Mouse (Mus musculus) liver, embryonic 15.5 days (tissue): ENCODE results near the gene Ice2. TPM values are rescaled to one million over a fixed set of nuclear protein-coding genes. Genes with fewer than 3 reads are reported as not detected.

ENCODE experiments used
- ATAC-seq: fragments of 200-750 bp; cut with Nextera tagmentation; 2 replicates; pipeline ENCODE4 v1.8.0; 2017; ENCODE audit warnings: moderate number of reproducible peaks, mild to moderate bottlenecking, moderate library complexity; ENCODE audit not compliant: insufficient read depth
- H3K27ac ChIP-seq: fragments of 300-500 bp; sonication (generic); replicated peaks from 2 replicates; pipeline ENCODE4 v1.5.1; 2015; ENCODE audit warnings: mild to moderate bottlenecking, inconsistent platforms
- H3K27me3 ChIP-seq: fragments of 300-500 bp; sonication (generic); 2 replicates; pipeline ENCODE4 v1.6.1; 2015; ENCODE audit warnings: mild to moderate bottlenecking, inconsistent platforms
- H3K36me3 ChIP-seq: fragments of 300-500 bp; sonication (generic); replicated peaks from 2 replicates; pipeline ENCODE4 v1.6.1; 2015; ENCODE audit warnings: moderate library complexity, mild to moderate bottlenecking, inconsistent platforms
- H3K4me1 ChIP-seq: fragments of 300-500 bp; sonication (generic); replicated peaks from 2 replicates; pipeline ENCODE4 v1.6.1; 2015; ENCODE audit warnings: inconsistent platforms
- H3K4me2 ChIP-seq: fragments of 300-500 bp; sonication (generic); 2 replicates; pipeline ENCODE4 v1.6.1; 2015; ENCODE audit warnings: moderate library complexity, mild to moderate bottlenecking, inconsistent platforms
- H3K4me3 ChIP-seq: fragments of 300-500 bp; sonication (generic); replicated peaks from 2 replicates; pipeline ENCODE4 v1.5.1; 2015; ENCODE audit warnings: mild to moderate bottlenecking, inconsistent platforms
- H3K9ac ChIP-seq: fragments of 300-500 bp; sonication (generic); 2 replicates; pipeline ENCODE4 v1.6.1; 2015; ENCODE audit warnings: moderate library complexity, mild to moderate bottlenecking, inconsistent platforms
- H3K9me3 ChIP-seq: fragments of 300-500 bp; sonication (generic); replicated peaks from 2 replicates; pipeline ENCODE4 v1.6.1; 2016; ENCODE audit warnings: inconsistent platforms
- WGBS: fragments of 180-500 bp; shearing (Covaris S2); methylation state at CpG from one replicate; pipeline ENCODE4 v1.1.7; 2015; ENCODE audit warnings: mixed read lengths; ENCODE audit not compliant: insufficient replicate concordance; 5-methylcytosine and 5-hydroxymethylcytosine counted together
- microRNA-seq: library from miRNA; unstranded; fragments of <30 nt; microRNA quantifications from one replicate; pipeline ENCODE4, GENCODE M21; 2016
- polyA plus RNA-seq: library from polyadenylated mRNA; unstranded; fragments of >200 nt; fragmentation: Nextera tagmentation; extraction: Ambion mirVana; gene quantifications from 2 replicates; pipeline ENCODE4 v1.2.1, GENCODE M21; 2015

Gene Ice2
- polyA plus RNA-seq, 1 experiment from 2014 or later: 6.6 TPM

- no peak overlapping the region for H3K27ac ChIP-seq
- no peaks in the 10 kb centered on the region for H3K9me3 ChIP-seq
- 46% methylated on average over 6 of the region's 6 CpGs for WGBS
Measured at GRCm38 (mm10) chr9:69477824-69478222, 80.1 kb downstream of the Ice2 start.

GRCm38 (mm10) chr9:69480344-69480743 is 82.6 kb downstream of the Ice2 start:
- no peaks in the 10 kb centered on the region for H3K27me3 ChIP-seq
- H3K27ac ChIP-seq: no peak overlapping the region
- H3K4me1 ChIP-seq: no peaks in the 10 kb centered on the region
- no peak overlapping the region for H3K4me3 ChIP-seq
- no peak for ATAC-seq
- H3K9me3 ChIP-seq: no peaks in the 10 kb centered on the region
- 0% methylated on average over 1 of the region's 1 CpGs for WGBS
- no peak overlapping the region for H3K9ac ChIP-seq
- H3K4me2 ChIP-seq: no peak overlapping the region
- peaks cover 45% of the 10 kb centered on the region for H3K36me3 ChIP-seq

More at GRCm38 (mm10) chr9:69477824-69478222, 80.1 kb downstream of the Ice2 start:
- no peaks in the 10 kb centered on the region for H3K27me3 ChIP-seq
- no peak; the same call in 1 of the 2 replicates for ATAC-seq
- H3K4me2 ChIP-seq: no peak overlapping the region
- H3K36me3 ChIP-seq: peaks cover 30% of the 10 kb centered on the region
- no peak overlapping the region for H3K9ac ChIP-seq
- H3K4me1 ChIP-seq: no peaks in the 10 kb centered on the region; the same call in 1 of the 2 replicates
- H3K4me3 ChIP-seq: no peak overlapping the region

Small RNAs within 50 kb of the gene (microRNA-seq; reads per million reads assigned to microRNA genes)
- 0.76 reads per million for gene Mir3109

Other genes with a start within 250 kb of the Ice2 start
- gene Anxa2, start 55.7 kb downstream of the Ice2 start, polyA plus RNA-seq: 143 and 178 TPM in 2 replicates